Mouse (Mus musculus) cortical plate, adult 2 months (tissue): ENCODE results near the gene Nr4a3. TPM values are rescaled to one million over a fixed set of nuclear protein-coding genes. Genes with fewer than 3 reads are reported as not detected.

Source experiments
- H3K27ac ChIP-seq: fragments of 200-500 bp; 2 replicates; pipeline ENCODE4 v1.5.1; 2012; ENCODE audit warnings: low read length, control low read depth, inconsistent platforms; ENCODE audit not compliant: insufficient read depth
- H3K4me1 ChIP-seq: fragments of 200-500 bp; 2 replicates; pipeline ENCODE4 v1.6.1; 2011; ENCODE audit warnings: low read length; ENCODE audit not compliant: control insufficient read depth, insufficient read depth
- H3K4me3 ChIP-seq: fragments of 200-500 bp; 2 replicates; pipeline ENCODE4 v1.5.1; 2011; ENCODE audit warnings: mild to moderate bottlenecking, low read length, control low read depth; ENCODE audit not compliant: insufficient read depth
- CTCF ChIP-seq: fragments of 200-500 bp; IDR thresholded peaks from 2 replicates; pipeline ENCODE4 v1.5.1; 2011; ENCODE audit warnings: mild to moderate bottlenecking, control low read depth, low read length; ENCODE audit not compliant: insufficient read depth; ENCODE audit errors: extremely low read depth
- POLR2A ChIP-seq: fragments of 200-500 bp; IDR thresholded peaks from 2 replicates; pipeline ENCODE4 v1.6.1; 2011; ENCODE audit warnings: mild to moderate bottlenecking, low read length, control low read depth; ENCODE audit not compliant: insufficient read depth; ENCODE audit errors: extremely low read depth
- polyA plus RNA-seq: library from polyadenylated mRNA; depleted of rRNA; stranded (reverse); fragments of >200 nt; gene quantifications from 2 replicates; pipeline ENCODE4 v1.2.3, GENCODE M21; 2012; rRNA removed

The Nr4a3 gene
- polyA plus RNA-seq: 10.5 and 12.0 TPM in 2 replicates

DNA sequence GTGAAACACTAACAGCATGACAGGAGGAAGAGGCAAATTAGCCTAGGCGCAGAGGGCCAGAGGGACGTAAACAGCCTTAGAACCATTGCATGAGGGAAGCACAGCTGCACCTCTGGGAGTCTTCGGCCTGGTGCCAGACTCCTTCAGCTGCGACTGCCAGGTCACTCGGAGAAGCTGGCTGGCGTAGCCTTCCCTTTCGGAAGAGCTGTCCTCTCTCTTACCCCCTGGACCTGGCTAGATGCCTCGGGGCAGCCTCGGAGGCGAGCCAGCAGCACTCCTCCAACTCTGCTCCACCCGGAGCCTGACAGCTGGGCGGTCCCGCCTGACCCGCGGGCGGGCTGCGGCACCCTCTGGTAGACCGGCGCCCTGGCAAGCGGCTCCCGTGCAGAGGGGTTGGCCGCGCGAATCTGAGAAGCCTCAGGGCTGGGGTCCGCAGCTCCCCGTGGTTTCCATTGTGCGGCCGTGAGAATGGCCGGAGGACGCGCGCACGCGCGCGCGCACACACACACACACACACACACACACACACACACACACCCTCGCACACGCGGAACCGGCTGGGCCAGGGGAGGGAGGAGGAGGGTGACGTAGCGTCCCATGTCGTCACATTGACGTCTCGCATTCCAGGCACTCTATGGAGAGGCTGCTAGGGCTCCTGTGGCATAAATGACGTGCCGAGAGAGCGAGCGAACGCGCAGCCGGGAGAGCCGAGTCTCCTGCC is at the start of gene Nr4a3:
Gene Nr4a3 (plus strand): TSS at position 663 of the 721 bp plus-strand sequence.
- peak; percentile 98 for TF ChIP-seq POLR2A
- no peak for TF ChIP-seq CTCF

DNA sequence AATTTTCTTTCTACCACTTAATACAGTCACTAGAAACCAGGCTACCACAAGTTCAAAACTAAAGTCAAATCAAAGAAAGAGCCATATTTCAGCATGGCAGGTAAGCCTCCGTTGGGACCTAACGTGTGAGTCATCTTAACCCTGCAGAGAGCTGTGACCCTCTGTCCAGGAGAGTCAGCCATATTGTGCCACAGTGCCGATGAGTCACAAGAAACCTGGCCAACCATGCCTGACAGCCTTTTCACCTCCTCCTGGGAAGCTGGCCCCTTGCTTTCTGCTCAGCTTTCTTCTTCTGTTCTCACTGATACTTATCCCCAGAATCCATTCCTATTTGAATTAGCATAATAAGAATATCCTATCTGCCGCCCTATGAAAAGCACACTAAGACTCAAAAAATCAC is 42.0 kb upstream of the Nr4a3 start:
- no peak for TF ChIP-seq CTCF
- Histone ChIP-seq H3K27ac (no peak overlapping the region), H3K4me3 (no peak overlapping the region), H3K4me1 (no peaks in the 10 kb centered on the region)

More for the DNA sequence above, at the start of gene Nr4a3:
- Histone ChIP-seq H3K4me3 (peak within 1 kb of the TSS; percentile 68), H3K27ac (peak within 1 kb of the TSS; percentile 94), H3K4me1 (no peaks in the 10 kb centered on the region; the same call in 1 of the 2 replicates)

DNA sequence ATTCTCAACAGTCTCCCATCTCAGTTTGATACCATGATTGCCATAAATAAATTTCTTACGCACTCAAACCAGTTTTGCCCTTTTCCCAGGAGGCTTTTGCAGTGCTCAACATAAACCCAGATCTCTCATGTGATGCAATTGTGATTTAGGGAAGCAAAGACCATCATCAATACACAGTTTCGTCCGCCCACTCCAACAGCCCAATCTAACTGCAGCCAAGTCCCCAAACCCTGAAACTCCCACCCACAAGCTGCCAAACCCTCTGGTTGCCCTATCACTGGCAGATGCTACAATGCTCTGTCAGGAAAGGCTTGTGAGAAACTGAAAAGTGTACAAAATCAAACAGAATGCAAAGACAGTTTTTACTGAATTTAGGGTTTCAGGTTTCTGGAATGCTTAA is 41.5 kb upstream of the Nr4a3 start:
- Histone ChIP-seq H3K27ac (no peak overlapping the region), H3K4me1 (no peaks in the 10 kb centered on the region), H3K4me3 (no peak overlapping the region)
- TF ChIP-seq POLR2A: no peak
- no peak for TF ChIP-seq CTCF

DNA sequence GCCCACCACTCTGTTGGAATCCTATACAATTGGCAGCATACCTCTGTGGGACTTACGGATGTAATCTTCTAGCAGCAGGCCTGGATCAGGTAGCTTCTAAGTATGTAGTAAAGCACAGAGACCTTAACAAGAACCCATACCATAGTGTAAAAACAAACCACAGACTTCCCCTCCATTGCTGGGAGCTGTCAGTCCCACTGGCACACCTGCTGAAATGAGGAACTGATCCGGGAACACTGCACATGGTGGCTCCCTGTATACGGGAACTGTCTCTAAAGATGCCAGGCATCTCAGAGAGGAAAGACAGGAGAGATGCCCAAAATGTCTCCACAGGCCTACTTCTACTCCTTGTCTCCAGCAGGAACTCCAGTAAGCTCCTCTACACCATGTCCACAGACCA is 38.6 kb upstream of the Nr4a3 start:
- Histone ChIP-seq H3K4me1 (no peaks in the 10 kb centered on the region), H3K27ac (no peak overlapping the region), H3K4me3 (no peak overlapping the region)
- TF ChIP-seq CTCF (no peak), POLR2A (no peak)

DNA sequence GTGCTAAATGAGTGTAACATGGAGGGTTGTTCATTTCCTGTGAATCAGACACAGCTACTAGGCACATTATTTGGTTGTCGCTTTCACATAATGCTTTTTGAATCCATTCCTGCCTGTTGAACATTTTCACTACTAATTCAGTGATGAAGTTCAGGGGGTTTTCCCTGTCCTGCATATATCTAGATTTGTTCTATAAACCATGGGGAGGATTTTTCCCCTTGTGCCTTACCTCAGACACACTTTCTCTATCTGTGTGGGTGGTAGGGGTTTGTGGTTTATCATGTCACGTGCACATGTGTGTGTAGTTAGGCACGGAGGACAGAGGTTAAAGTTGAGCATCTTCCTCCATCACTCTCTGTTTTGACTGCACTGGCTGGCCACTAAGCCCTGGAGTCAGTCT is 32.7 kb upstream of the Nr4a3 start:
- no peak for TF ChIP-seq POLR2A
- no peak for TF ChIP-seq CTCF
- no peaks in the 10 kb centered on the region for H3K4me1 ChIP-seq
- no peak overlapping the region for H3K27ac ChIP-seq
- no peak overlapping the region for H3K4me3 ChIP-seq

DNA sequence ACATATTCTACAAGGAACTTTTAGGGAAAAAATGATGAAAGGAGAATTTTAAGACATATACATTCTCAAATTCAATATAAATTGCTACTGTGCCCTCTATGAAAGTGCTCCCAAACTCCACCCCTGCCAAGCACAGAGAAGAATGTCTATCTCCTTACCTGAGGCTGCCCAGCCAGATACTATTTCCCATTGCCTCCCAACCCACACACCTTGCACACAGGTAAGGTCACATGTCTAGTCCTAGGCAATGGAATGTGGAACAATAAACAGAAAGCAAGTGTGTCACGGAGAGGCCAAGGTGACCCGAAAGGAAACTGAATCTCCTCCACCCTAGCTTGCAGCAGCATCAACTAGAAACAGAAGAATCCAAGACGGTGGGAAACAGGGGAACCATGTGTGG is 22.0 kb upstream of the Nr4a3 start:
- Histone ChIP-seq H3K4me1 (peaks cover 2% of the 10 kb centered on the region; the same call in 1 of the 2 replicates), H3K4me3 (no peak overlapping the region), H3K27ac (no peak overlapping the region)
- TF ChIP-seq POLR2A: no peak
- no peak for TF ChIP-seq CTCF

DNA sequence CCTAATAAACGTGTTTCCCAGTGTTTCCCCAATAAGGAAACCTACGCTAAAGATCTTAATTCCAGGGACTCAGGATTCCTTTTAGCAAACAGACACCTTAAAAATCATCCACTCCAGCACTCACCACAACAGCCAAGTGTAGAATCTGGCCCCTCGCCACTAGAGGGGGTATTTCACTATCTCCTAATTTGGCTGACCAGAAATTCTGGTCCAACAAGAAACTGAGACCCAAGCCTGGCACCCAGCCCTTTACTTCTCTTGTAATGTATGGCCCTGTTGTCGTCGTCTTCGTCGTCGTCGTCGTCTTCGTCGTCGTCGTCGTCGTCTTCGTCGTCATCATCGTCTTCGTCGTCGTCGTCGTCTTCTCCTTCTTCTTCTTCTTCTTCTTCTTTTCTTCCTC is 15.3 kb upstream of the Nr4a3 start:
- no peaks in the 10 kb centered on the region for H3K4me1 ChIP-seq
- no peak overlapping the region for H3K4me3 ChIP-seq
- H3K27ac ChIP-seq: no peak overlapping the region
- TF ChIP-seq POLR2A: no peak
- TF ChIP-seq CTCF: 0 out of 2 replicates have a peak, but pooled peaks have one; percentile 10

DNA sequence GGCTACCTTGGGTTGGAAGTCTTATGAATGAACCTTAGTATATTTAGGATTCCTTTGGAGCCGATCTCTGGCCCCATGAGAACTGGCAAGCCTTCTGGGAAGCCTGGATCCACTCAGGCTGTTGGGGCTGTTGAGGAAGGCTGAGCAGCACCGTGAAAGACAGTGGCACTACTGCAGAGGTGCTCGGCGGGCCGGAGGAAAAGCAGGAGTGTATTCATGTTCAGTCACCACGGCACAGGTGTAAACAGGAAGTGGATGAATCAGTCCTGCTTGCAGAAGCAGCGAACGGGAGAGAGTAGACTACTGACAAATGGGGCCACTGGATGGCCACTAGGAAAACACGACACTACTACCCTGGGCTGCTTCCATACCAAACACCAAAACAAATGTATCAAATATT is 10.7 kb upstream of the Nr4a3 start:
- H3K4me1 ChIP-seq: no peaks in the 10 kb centered on the region; the same call in 1 of the 2 replicates
- TF ChIP-seq POLR2A (no peak), CTCF (no peak)
- H3K27ac ChIP-seq: no peak overlapping the region
- no peak overlapping the region for H3K4me3 ChIP-seq

DNA sequence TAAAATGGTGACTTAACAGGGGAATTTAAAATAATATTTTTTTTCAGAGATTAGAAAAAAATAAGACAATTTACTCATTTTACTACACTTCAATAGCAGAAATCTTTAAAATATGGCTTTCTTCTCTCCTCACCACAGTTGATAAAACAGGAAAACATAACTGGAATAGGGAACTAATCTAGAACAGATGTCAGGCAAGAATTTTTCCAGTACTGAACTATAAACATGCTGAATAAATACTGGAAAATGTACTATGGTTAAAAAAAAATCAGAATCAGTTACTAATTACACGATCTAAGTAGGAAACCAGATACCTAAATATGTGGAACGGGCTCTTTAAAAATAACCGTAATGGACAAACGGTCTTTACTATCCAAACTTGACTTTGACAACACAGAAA is 7.3 kb upstream of the Nr4a3 start:
- Histone ChIP-seq H3K4me3 (no peak overlapping the region), H3K27ac (no peak overlapping the region), H3K4me1 (no peaks in the 10 kb centered on the region; the same call in 1 of the 2 replicates)
- no peak for TF ChIP-seq CTCF
- TF ChIP-seq POLR2A: no peak

DNA sequence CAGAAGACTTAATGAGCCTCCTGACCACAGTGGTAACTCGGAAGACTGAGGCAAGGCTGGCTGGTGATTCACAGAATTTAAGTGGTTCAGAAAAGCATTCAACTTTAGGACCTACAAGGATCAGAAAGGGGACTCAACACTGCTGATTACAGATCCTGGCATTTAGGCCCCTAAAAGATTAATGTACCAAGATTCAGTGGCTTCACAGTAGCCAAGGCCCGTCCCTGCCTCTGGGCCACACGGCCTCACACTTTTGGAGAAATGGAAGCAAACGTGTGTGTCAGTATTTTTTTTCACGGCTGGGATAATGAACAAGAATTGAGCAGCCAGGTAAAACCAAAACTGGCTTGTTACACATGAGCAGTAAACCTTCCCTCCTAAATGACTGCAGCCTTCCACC is 6.1 kb upstream of the Nr4a3 start:
- Histone ChIP-seq H3K4me3 (no peak overlapping the region), H3K4me1 (no peaks in the 10 kb centered on the region; the same call in 1 of the 2 replicates), H3K27ac (no peak overlapping the region)
- TF ChIP-seq CTCF (no peak), POLR2A (no peak)
